Mouse (Mus musculus) urinary bladder, postnatal 14 days (tissue): Measurements from ENCODE around the gene Baz2b.
A peak's percentile ranks its signal among the peaks of the same experiment; 100 is the strongest.

Experiments
- DNase-seq: peaks from one replicate; pipeline ENCODE4 v3.0.0; 2021; ENCODE audit warnings: low spot score

Baz2b gene

GRCm38 (mm10) chr2:60209703-60210651, at the start of gene Baz2b, which contains the start of gene March7:
Gene Baz2b, minus strand, starts transcription at chr2:60209839.
Gene March7, plus strand, starts transcription at chr2:60209887.
- peak; percentile 89 for DNase-seq

DNA sequence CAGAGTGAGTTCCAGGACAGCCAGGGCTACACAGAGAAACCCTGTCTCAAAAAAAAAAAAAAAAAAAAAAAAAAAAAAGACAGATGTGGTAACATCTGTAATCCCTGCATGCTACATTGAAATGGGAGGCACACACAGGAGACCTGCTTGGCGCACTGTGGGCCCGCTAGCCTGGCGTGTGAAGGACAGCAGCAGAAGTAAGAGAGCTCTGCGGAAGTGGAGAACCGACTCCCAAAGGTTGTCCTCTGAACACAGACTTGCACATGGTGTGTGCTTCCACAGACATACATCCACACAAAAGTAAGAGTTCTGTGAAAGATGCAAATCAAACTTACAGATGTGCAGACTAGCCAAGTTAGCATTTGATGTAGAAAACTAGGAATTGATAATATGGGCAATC, 49.5 kb upstream of the Baz2b start:
- no peak for DNase-seq

- no peak for DNase-seq
Observed at GRCm38 (mm10) chr2:60256751-60257150, 47.1 kb upstream of the Baz2b start.

GRCm38 (mm10) chr2:60253506-60253905, 43.9 kb upstream of the Baz2b start:
- no peak for DNase-seq

GRCm38 (mm10) chr2:60252782-60253181, 43.1 kb upstream of the Baz2b start:
- no peak for DNase-seq

DNA sequence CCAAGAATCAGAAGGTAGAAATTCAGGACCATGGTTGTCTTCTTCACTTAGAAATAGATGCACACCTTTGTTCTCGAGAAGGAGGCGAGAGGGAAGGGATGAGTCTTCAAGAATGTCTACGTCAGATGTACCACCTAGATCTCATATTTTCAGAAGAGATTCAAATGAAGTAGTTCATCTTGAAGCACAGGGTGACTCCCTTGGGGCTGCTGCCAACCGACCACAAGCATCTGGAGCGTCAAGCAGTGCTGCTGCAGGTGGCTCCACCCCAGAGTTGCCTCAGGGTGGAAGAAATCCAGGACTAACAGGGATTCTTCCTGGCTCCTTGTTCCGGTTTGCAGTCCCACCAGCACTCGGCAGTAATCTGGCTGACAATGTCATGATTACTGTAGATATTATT, 24.9 kb upstream of the Baz2b start:
- no peak for DNase-seq

DNA sequence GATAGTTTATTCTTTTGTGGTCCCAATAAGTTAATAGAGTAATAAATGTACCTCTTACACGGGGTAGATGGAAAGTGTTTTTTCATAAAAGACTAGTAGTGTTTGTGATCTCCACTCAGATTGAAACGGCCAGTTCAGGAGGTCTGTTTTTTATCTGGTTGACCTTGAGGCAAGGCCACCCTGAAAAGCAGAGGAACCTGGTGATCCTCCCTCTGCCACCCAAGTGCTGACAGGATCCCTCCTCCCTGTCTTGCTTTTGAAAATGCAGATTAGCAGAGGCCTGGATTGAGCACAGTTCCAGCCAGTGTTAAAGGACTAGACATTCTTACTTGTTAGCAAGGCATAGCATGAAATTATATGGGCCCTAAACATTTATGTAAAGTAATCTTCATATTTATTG, 23.5 kb upstream of the Baz2b start:
- no peak for DNase-seq

DNA sequence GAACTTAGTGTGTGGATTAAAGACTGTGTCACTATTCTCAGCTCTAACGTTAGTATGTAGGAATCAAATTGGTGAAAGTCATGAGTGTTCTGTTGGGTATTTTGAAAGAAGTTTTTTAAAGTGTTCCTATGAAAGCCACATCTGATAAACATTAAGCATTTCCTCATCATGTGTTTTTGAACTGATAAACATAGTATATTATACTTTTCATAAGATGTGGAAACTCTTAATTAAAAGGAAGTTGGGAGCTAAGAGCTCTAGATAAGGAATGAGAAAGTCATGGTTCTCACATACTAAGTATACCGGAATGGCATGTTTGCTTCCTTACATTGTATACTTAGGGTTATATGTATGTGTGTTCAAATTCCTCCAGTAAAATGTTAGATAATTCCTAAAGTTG, 20.7 kb upstream of the Baz2b start:
- DNase-seq, result no peak

DNA sequence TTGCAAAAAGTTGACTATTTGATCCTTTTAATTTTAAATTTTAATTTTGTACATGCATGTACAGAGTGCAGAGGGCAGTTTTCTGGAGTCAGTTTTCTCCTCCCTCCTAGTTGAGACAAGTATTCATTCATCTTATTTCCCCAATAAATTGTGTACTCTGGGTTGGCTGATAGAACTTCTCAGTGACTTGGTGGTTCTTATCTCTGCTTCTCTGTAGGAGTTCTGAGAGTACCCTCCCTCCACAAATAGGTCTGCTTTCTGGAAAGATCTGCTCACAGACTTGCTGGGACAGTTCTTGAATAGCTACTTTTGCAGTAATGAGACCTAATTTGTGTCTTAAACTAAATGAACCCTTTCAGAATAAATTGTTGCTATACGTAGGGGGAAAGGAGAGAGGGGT, 18.8 kb upstream of the Baz2b start:
- no peak for DNase-seq

DNA sequence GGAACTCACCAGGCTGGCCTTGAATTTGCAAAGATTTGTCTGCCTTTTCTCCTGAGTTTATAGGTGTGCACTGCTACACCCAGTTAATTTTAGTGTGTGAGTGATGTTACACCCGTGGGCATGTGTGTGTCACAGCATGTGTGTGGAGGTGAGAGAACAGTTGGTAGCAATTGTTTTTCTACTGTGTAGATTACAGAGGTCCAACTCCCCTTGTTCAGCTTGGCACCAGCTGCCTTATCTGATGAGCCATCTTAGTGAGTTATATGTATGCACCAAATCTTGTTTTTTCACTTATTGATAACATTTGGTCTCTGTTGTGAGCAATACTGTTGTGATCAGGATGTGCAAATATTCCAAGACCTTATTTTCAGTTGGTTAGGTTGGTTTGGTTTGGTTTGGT, 13.8 kb upstream of the Baz2b start:
- no peak for DNase-seq

DNA sequence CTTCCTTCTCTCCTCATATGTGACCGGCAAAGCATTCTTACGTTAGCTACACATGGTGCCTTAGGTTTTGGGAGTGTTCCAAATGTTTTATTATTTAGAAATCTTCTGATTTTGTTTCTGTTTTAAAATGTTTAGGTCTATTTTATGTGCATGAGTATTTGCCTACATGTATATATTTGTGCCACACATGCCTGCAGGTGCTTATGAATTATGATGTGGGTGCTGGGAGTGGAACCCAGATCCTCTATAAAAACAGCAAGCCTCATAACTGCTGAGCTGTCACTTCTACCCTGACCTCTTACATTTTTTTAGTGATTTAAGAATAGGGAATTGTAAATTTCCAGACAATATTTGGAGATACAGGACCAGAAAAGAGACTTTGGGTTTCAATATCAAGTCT, 12.3 kb upstream of the Baz2b start:
- DNase-seq, result no peak

- DNase-seq, result no peak
Observed at GRCm38 (mm10) chr2:60221236-60221635, 11.6 kb upstream of the Baz2b start.

DNA sequence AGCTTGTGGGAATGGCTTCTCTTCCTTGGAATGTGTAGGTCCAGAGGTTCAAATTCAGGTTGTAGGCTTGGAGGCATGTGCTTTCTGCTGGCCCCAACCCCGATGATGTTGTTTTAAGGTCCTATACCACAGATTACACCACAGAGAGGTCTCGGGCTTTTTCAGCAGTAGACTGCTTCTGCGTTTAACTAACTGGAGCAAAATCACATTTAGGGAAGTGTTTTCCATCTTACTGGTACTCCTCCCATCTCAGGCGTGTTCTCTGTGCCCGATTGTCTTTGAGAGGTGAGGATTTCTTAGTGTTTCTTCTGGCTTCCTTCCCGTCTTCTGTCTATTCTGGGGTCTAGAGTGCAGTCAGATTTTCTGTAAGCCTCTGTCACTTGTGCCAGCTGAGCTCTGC, 8.0 kb upstream of the Baz2b start:
- no peak for DNase-seq

GRCm38 (mm10) chr2:60216547-60217153, 7.0 kb upstream of the Baz2b start:
- DNase-seq, result no peak

GRCm38 (mm10) chr2:60214683-60215082, 5.0 kb upstream of the Baz2b start:
- DNase-seq, result no peak

- DNase-seq, result no peak
Observed at GRCm38 (mm10) chr2:60212488-60212887, 2.8 kb upstream of the Baz2b start.

- no peak for DNase-seq
Observed at GRCm38 (mm10) chr2:60210821-60211220, 1.2 kb upstream of the Baz2b start.

DNA sequence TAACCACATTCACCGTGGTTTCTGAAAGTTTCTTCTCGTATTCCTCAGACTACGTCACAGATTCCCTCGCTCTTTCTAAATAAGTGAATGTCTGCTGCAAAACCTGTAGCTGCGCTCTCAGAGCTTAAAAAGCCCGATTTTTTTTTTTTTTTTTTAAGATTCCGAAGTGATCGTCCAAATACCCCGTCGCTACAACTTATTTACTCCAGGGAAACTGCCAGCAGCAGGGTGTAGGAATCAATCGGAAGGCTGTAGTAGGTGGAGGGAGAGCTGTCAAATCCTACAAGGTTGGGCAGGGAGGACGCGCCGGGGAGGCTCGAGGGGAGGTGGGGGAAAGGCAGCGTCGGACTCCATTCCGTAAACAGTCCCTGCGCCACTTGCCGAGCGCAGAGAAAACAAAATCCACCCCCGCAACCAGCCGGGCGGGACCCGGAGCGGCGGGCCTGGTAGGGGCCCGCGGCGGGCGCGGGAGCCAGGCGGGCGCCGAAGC, 472 bp downstream of the Baz2b start:
- peak; percentile 45 for DNase-seq

DNA sequence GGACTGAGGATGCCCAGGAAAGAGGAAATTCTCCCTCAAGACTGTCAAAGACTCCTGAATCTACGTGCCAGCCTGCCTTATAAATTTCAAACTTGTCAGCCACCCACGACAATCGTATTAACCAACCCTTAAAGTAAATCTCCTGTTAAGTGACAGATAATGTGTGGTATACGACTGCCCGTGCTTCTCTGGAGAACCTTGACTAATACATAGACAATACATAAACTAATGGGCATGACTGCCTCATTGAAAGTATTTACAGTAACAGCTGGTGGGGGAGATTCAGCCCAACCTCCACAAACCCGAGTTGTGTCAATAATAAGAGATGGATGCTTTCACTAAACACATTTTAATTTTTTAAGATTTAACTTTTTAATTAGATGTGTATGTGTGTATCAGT, 3.8 kb downstream of the Baz2b start:
- no peak for DNase-seq

GRCm38 (mm10) chr2:60204162-60204561, 5.5 kb downstream of the Baz2b start:
- no peak for DNase-seq

DNA sequence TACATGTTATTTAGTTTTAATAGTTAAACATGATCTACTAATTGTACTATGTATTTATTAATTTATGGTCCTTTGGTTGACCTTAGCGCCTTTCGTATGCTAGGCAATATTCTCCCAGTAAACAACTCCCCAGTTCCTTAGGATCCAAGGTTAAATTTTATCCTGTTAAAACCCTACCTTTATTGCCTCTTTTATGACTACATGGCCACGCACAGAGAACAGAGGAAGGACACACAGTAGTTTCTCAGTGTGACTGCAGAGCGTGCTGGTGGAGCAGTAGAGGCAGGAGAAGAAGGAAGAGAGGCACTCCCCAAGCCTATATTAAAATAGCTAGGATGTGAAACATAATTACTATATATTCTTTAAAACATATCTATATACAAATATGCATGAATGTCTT, 5.9 kb downstream of the Baz2b start:
- no peak for DNase-seq

- DNase-seq, result no peak
Observed at GRCm38 (mm10) chr2:60202900-60203530, 6.6 kb downstream of the Baz2b start.

DNA sequence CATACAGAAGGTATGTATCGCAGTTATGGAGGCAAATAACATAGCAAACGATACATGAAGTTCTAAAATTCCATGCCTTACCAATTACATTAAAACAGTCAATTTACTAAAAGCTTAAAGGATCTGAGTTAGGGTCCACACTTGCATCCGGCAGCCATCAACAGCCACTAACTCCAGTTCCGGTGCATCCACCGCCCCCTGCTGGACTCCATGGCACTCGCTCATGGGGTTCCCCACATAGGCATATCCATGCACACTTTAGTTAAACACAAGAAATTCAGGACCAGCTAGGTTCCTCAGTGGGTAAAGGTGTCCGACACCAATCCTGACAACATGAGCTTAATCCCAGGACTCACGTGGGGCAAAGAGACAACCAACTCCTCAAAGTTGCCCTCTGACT, 9.0 kb downstream of the Baz2b start:
- peak; percentile 71 for DNase-seq
